Mouse (Mus musculus) inflammation-experienced regulatory T-cells, adult 6 months (primary cell): ENCODE measurements around the gene Galntl6. TPM values are rescaled to one million over a fixed set of nuclear protein-coding genes. Genes with fewer than 3 reads are reported as not detected.
"Not testable (repeated sequence)": the region's sequence is repeated elsewhere in the genome, so short reads cannot be mapped to it uniquely, and the experiment has no call there.

Experiments
- ATAC-seq: one replicate; pipeline ENCODE4 v1.8.0; 2017
- polyA plus RNA-seq, 3 experiments: library from polyadenylated mRNA; unstranded; fragments of 100-300 nt; shearing (Covaris generic); gene quantifications; one replicate each; pipeline ENCODE4 v1.2.1; 2017

Galntl6 gene
- polyA plus RNA-seq, 3 experiments from 2014 or later: 0.05 TPM; not detected in 2

DNA sequence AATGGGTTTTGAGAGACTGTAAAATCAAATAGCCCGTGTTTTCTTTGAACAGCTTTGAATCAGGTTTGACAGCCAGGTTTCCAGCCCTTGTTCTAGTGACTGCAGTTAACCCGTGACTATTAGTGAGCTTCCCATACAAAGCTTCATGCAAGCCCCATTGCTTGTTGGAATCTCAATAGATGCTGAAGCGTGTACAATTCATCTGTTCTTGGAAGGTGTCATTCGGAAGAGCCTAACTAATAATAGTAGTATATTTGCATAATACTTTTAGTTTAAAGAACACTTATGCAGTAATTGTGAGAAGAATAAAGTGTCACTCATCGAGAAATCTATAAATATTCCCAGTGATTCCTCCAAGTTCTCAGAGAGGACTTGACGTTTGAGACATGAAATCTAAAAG is 314.6 kb downstream of the Galntl6 start:
- ATAC-seq: no peak

GRCm38 (mm10) chr8:58575346-58575745 is 337.1 kb downstream of the Galntl6 start:
- no peak for ATAC-seq

- ATAC-seq: no peak
Observed at GRCm38 (mm10) chr8:58568086-58568485, 344.4 kb downstream of the Galntl6 start.

DNA sequence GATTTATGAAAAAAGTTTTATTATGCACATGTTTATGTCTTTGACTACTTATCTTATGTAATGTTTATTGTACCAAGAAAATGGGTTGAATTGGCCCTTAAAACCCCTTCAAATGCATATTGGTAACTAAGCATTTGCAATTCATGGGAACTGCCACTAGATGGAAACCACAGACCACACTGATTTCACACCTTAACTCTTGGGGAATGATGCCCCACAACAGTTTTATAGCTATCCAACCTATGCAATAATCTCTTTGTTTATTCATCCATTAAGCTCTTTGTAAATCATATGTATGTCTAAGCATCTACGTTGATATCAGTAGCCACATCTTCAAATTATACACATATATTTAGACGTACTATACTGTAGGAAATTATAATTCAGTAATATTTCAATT is 346.3 kb downstream of the Galntl6 start:
- ATAC-seq: no peak

- no peak for ATAC-seq
Observed at GRCm38 (mm10) chr8:58535781-58536180, 376.7 kb downstream of the Galntl6 start.

DNA sequence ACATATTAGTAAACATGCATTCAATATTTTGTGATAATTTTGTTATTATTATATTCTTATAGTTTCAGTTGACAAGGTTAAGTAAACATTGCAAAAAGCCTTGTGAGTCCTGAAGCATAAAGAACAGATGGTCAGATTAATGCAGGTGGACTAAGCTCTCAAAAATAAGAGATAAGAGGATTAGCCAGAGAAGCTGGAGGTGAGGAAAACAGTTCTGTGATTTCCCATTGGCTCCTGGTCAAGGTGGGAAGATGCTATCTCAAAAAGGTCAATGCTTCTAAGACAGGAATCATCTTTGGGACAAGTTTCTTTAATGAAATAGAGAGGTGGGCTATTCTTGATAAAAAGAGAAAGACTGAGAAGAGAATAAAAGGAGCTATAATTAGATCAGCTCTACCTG is 377.8 kb downstream of the Galntl6 start:
- no peak for ATAC-seq

DNA sequence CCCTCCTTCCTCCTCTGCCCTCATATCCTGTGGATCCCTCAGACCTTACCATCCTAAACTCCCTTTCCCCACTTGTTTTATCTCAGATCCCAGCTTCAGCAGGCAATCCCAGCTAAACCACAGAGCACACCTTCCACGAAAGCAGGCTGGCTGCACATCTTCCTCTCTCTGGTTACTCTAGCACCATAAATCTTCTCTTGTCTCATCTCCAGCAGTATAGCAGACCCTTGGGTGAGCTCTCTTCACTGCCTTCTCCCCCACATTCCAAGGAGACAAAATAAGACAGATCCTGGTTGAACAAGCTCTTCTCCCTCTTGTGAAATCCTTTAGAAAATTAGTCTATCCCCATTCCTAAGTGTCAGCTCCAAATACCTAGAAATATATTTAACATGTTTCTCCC is 389.0 kb downstream of the Galntl6 start:
- no peak for ATAC-seq

GRCm38 (mm10) chr8:58521932-58522331 is 390.5 kb downstream of the Galntl6 start:
- no peak for ATAC-seq

- no peak for ATAC-seq
Observed at GRCm38 (mm10) chr8:58510516-58510915, 401.9 kb downstream of the Galntl6 start.

DNA sequence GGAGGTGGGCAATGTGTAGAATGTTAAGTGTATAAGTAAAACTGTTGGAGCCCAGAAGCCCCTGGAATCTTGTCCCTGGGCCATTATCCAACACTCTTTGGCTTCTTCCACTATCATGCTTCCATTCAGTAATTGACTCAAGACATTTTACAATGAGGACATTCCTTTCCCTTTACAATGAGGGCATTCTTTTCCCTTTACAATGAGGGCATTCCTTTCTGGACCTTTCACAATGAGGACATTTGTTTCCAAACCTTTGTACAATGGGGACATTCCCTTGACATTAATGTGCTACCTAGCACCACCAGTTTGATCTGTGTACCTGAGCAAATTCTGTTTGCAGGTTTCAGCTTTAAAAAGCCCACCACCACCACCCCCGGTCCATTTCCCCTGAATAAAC is 403.4 kb downstream of the Galntl6 start:
- no peak for ATAC-seq

DNA sequence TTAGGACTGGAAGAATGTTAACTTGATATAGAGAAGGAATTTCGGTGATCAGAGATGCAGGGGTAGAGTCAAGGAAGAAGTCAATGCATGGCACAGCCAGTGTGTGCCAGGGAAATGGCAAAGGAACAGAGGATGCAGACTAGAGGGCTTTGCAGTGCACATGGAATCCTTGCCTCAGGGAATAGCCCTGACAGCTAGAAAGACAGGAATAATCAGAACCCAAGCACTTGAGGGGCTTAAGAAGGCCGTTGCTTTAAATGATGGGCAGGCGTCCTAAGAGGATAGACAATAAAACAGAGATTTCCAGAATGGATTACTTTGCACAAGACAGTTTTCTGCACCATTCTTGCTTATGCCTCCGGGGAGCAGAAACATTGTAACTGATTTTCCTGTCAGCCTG is 425.3 kb downstream of the Galntl6 start:
- no peak for ATAC-seq

DNA sequence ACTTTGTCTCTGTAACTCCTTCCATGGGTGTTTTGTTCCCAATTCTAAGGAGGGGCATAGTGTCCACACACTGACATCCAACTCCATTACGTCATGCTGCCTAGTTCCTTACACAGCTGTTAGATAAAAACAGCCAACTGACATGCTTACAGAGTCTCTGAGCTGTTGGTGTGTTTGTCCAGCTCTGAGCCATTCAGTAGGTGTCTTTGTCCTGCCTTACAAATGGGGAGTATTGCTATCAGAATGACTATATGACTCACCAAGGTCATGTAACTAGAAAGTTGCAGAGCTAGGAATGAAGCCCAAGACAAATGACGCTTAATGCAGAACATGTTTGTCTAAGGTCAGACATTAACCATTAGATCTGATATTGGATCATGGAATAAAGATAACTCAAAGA is 449.1 kb downstream of the Galntl6 start:
- ATAC-seq: not testable (repeated sequence)

DNA sequence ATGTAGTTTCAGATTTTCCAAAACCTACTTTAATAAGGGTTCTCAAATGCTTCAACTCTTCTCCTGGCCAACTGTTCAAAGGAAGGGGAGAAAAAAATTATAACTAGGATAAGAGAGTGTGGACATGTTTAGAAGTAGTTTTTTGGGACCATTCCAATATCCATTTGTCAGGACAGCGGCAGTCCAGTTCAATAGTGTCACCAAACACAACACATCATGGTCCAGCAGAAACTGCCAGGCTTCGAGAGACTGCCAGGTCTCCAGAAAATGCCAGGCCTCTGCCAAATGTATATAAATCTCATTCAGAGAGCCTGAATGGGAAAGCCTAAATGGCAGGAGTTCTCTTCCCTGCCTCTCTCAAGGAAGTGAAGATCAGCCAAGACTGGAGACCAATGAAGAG is 469.7 kb downstream of the Galntl6 start:
- ATAC-seq: no peak

DNA sequence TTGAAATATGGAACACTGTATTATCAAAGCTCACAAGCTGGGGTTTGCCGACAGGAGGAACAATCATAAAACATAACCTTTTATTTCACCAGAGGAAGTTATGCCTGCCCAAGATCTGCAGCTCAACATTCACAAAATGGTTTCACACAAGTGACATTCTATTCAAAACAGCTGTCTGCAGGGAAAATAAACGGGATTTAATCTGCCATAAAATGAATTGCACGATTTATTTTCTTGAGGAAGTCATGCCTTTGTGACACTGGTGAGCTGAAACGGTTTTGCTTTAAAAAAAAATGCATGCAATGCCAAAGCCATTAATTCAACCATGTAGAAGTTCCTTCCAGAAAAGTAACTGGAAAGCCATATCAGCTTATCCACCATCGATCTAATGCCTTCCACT is 494.0 kb downstream of the Galntl6 start:
- no peak for ATAC-seq

DNA sequence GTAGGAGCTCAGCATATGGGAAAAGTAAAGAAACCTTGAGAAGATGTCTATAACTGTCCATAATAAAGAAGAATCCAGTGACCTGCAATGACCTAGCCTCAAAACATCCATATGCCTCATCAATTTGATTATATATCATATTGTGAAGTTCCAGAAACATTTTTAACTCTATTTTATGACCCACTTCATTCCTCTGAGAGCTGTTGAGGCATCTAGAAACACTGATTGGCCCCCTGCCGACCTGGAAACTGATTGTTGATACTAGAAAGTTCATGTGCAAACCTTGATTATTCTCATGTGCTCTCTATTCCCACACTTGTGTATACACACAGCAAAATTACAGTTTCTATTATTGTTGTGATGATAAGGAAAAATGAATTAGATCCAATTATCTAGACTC is 494.9 kb downstream of the Galntl6 start:
- ATAC-seq: no peak

DNA sequence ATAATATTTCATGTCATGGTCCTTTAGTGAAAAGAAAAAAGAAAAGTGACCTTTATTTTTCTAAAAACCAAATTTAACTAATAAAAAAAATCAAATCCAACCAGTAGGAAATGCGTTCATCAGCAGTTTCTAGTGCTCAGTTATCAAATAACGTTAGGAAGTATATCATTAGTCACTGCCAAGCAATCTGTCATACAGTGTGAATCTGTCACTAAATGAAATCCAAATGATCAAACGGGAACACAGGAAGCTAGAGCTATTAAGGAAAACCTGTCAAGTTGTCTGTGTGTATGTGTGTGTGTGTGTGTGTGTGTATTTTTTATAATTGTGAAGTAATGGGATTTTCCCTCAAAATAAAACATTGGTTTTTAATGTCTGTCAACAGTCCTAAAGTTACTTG is 515.9 kb downstream of the Galntl6 start:
- no peak for ATAC-seq

- no peak for ATAC-seq
Observed at GRCm38 (mm10) chr8:58395879-58396278, 516.6 kb downstream of the Galntl6 start.

DNA sequence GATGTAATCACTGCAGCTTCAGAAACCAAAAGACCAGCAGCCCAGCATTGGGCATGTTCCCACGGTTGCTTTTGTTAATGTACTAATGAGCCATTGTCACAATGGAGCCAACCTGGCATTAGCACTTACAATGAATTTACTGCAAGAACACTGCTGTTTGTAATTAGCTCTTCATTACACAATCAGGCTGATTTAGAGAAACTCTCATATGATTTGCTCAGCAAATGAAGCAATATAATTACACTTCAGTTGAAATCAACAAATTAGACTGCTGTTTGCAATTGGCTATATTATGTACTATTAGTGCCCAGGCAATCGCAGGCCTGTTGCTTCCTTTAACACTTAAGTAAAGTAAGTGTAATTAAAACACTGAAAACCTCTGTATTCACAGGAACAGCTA is 540.1 kb downstream of the Galntl6 start:
- ATAC-seq: no peak

DNA sequence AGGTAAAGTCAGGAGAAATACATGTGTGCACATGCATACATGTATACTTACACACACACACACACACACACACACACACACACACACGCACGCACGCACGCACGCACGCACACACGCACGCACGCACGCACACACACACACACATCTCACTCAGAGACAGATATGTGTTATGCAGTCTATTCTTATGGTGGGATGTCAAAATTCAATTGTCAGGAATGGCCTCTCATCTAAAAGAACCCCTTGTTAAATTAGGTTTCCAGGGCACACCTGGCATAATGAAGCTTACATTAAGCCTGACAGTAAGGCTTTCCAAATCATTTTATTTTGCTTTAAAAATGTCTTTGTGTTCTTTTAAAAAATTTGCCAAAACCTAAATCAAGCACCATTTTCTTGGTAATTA is 540.5 kb downstream of the Galntl6 start:
- no peak for ATAC-seq

- ATAC-seq: no peak
Observed at GRCm38 (mm10) chr8:58331151-58331550, 581.3 kb downstream of the Galntl6 start.

DNA sequence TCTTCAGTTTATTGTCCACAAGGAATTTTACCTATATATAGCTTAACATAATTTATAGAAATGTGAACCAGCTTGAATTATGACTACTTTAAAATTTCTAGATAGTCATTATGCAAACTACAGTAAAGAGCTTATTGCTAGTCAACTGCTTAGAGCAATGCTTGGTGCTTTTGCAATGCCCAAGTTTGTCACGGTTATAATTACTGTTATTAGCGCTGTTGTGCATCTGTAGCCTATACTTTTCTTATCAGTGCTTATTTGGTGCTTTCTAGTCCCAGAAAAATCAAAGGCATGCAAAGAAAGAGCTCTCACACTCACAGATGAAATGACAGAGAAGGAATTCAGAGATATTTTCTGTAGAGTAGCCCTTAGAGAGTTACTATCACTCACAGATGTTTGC is 599.0 kb downstream of the Galntl6 start:
- no peak for ATAC-seq

DNA sequence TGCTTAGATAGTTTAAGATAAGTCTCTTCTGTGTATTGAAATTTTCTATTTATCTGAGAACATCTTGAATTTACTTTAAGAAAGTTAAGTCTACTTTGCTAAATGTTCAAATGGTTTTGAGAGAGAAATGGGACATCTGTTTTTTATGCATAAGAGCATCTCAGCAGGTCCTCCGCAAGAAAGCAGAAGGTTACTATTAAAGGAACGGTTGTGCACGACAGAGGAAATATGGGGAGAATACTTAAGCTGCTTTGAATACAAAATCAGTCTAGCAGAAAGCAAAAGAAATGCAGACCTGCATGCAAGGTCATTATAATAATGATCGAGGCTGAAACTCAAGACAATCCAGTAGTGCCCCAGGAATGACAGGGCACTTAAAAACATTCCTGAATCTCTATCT is 621.0 kb downstream of the Galntl6 start:
- no peak for ATAC-seq

DNA sequence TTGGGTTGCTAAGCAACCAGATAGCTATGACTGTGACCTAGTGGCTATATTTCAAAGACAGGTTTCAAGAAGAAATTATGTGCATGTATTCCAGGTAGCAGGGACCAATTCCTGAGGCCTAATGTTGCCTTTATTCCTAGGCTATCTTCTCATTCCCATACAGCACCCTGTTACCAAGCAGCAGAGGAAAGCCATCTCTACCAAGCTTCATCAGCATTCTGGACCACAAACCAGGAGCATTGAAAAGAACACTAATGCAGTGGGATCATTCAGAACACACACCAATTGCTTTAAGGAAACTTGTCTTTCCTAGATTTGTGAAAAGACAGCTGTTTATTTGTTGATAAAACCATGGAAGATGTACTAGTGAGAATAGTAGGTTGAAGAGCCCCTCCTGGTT is 622.4 kb downstream of the Galntl6 start:
- no peak for ATAC-seq

DNA sequence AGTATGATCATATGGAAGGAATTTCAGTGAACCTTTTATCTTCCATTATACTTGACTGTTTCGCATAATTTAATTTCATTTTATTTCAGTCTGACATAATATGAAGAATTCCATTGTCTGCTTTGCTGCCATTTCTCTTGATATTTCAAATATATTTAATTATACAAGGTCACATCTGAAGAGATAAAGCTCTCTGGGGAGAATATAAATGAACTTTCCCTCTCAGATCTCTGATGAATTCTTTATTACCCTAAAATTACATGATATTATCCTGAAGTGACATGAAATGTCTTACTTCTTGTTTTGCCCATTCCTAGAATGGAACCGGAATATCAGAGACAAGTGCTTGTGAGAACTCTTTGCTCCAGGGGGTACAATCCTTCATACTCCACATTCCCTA is 647.0 kb downstream of the Galntl6 start:
- ATAC-seq: no peak

- ATAC-seq: no peak
Observed at GRCm38 (mm10) chr8:58258577-58259315, 653.7 kb downstream of the Galntl6 start.
